Comparison of ENCODE assay signal across 12 mouse cellular contexts in the genomic region with DNA sequence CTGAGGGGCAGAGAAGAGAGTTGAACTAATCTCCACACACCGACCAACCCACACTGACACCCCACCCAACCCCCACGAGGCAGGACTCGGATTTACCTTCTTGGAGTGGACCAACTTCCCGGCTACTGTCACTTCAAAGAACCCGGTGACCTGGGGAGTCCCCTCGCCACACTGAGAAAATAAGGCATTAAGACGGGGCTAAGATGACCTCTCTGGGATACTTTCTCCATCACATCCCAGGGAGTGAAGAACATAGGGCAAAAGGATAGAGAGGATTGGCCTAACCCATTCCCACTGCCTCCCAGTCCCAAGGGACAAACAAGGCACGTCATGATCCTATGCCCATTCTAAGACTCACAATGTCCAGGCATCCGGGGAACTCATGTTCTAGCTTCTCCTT. TPM values are rescaled to one million over a fixed set of nuclear protein-coding genes. Genes with fewer than 3 reads are reported as not detected.
A peak's percentile ranks its signal among the peaks of the same experiment; 100 is the strongest.
DNase-seq lines count a peak whose midpoint lies in the region; ATAC-seq and TF ChIP-seq lines count a peak whose summit lies in the region.
"Had no signal": no experiment of that assay in that cellular context is flagged by ENCODE, and none has a peak within 500 bp of the region (broad histone marks: within the 10 kb centered on the region; RNA-seq: fewer than 3 reads in every experiment).

No protein-coding gene starts in this region.

- H3K9me3 ChIP-seq in heart, postnatal 0 days (replicated peaks; ENCODE audit: control insufficient read depth, low read length), result no peaks in the 10 kb centered on the region
- no peaks in the 10 kb centered on the region for H3K9me3 ChIP-seq in embryonic facial prominence, embryonic 11.5 days (replicated peaks; ENCODE audit: control insufficient read depth, low read length)
- H3K9me3 ChIP-seq in hindbrain, embryonic 12.5 days (replicated peaks), result no peaks in the 10 kb centered on the region
- no peaks in the 10 kb centered on the region for H3K9me3 ChIP-seq in midbrain, embryonic 13.5 days

- TF ChIP-seq EP300 in heart, postnatal 0 days (IDR thresholded peaks at IDR 0.05; ENCODE audit: low read depth), result no peak

- WGBS in heart, postnatal 0 days, result 88% methylated on average over 9 of the region's 9 CpGs
- WGBS in embryonic facial prominence, embryonic 11.5 days, result 87% methylated on average over 9 of the region's 9 CpGs
- 93% methylated on average over 9 of the region's 9 CpGs for WGBS in hindbrain, embryonic 12.5 days
- 94% methylated on average over 9 of the region's 9 CpGs for WGBS in midbrain, embryonic 13.5 days

- intact Hi-C loops in heart, postnatal 10 days (cut with DNase I), result loop anchor here (5.0 kb wide), 1 partner anchor 127 kb away; a partner anchor contains a TSS

- no peaks in the 10 kb centered on the region for H3K27me3 ChIP-seq in heart, postnatal 0 days (ENCODE audit: control insufficient read depth, insufficient read depth, low read length)
- H3K27me3 ChIP-seq in embryonic facial prominence, embryonic 11.5 days (ENCODE audit: control insufficient read depth, insufficient read depth, low read length), result no peaks in the 10 kb centered on the region
- H3K27me3 ChIP-seq in hindbrain, embryonic 12.5 days, result no peaks in the 10 kb centered on the region
- 0 out of 2 replicates have a peak, but pooled peaks cover 7% of the 10 kb centered on the region for H3K27me3 ChIP-seq in midbrain, embryonic 13.5 days

- peaks cover 35% of the 10 kb centered on the region for H3K36me3 ChIP-seq in heart, postnatal 0 days (replicated peaks; ENCODE audit: control insufficient read depth, insufficient read depth, low read length)
- peaks cover 15% of the 10 kb centered on the region for H3K36me3 ChIP-seq in embryonic facial prominence, embryonic 11.5 days (replicated peaks; ENCODE audit: control insufficient read depth, insufficient read depth, low read depth, low read length)
- H3K36me3 ChIP-seq in hindbrain, embryonic 12.5 days, result peaks cover 38% of the 10 kb centered on the region
- peaks cover 45% of the 10 kb centered on the region for H3K36me3 ChIP-seq in midbrain, embryonic 13.5 days

- H3K9ac ChIP-seq in heart, postnatal 0 days (replicated peaks; ENCODE audit: low read depth, low read length), result no peak overlapping the region
- no peak overlapping the region for H3K9ac ChIP-seq in embryonic facial prominence, embryonic 11.5 days (replicated peaks; ENCODE audit: low read length)
- no peak overlapping the region for H3K9ac ChIP-seq in hindbrain, embryonic 12.5 days
- H3K9ac ChIP-seq in midbrain, embryonic 13.5 days (replicated peaks), result no peak overlapping the region

- TF ChIP-seq CTCF in heart, postnatal 0 days (IDR thresholded peaks at IDR 0.05; ENCODE audit: low read depth), result no peak

- H3K4me1 ChIP-seq in heart, postnatal 0 days (ENCODE audit: control insufficient read depth, insufficient read depth), result peaks cover 21% of the 10 kb centered on the region
- H3K4me1 ChIP-seq in embryonic facial prominence, embryonic 11.5 days (ENCODE audit: control insufficient read depth, insufficient read depth, low read length), result no peaks in the 10 kb centered on the region
- H3K4me1 ChIP-seq in hindbrain, embryonic 12.5 days, result peaks cover 23% of the 10 kb centered on the region
- H3K4me1 ChIP-seq in midbrain, embryonic 13.5 days (replicated peaks), result peaks cover 23% of the 10 kb centered on the region

- DNase-seq in heart, postnatal 0 days (ENCODE audit: low spot score), result no peak
- DNase-seq in heart, postnatal 10 days, result no peak
- DNase-seq in embryonic facial prominence, embryonic 11.5 days (ENCODE audit: low spot score), result no peak
- no peak for DNase-seq in Muller cell, postnatal 12 days (ENCODE audit: inconsistent ontology term)
- DNase-seq in retina, postnatal 1 day, result no peak
- DNase-seq: adrenal gland, postnatal 10 days; cerebellum, postnatal 36 days had no signal

- 0 out of 2 replicates have a peak overlapping the region, but pooled peaks have one; percentile 75 for H3K4me2 ChIP-seq in heart, postnatal 0 days (ENCODE audit: low read depth, low read length)
- H3K4me2 ChIP-seq in embryonic facial prominence, embryonic 11.5 days (ENCODE audit: low read depth, low read length), result peak overlapping the region; percentile 69; the same call in 1 of the 2 replicates
- H3K4me2 ChIP-seq in hindbrain, embryonic 12.5 days (replicated peaks), result peak overlapping the region; percentile 69
- H3K4me2 ChIP-seq in midbrain, embryonic 13.5 days (replicated peaks), result peak overlapping the region; percentile 85

- no peak for ATAC-seq in heart, postnatal 0 days (ENCODE audit: insufficient read depth, low read depth)
- no peak for ATAC-seq in embryonic facial prominence, embryonic 11.5 days (replicated peaks; ENCODE audit: insufficient number of reproducible peaks, low FRiP score, low TSS enrichment, low read depth)
- ATAC-seq in hindbrain, embryonic 12.5 days (ENCODE audit: low FRiP score), result no peak
- ATAC-seq in midbrain, embryonic 13.5 days, result no peak
- ATAC-seq in megakaryocyte progenitor cell, adult 5-6 weeks (replicated peaks; ENCODE audit: poor library complexity), result no peak

- no peak overlapping the region for H3K4me3 ChIP-seq in heart, postnatal 0 days (ENCODE audit: low read depth, low read length)
- no peak overlapping the region for H3K4me3 ChIP-seq in embryonic facial prominence, embryonic 11.5 days (ENCODE audit: low read depth, low read length)
- H3K4me3 ChIP-seq in hindbrain, embryonic 12.5 days, result 0 out of 2 replicates have a peak overlapping the region, but pooled peaks have one; percentile 55
- H3K4me3 ChIP-seq in midbrain, embryonic 13.5 days (replicated peaks), result peak overlapping the region; percentile 80

- H3K27ac ChIP-seq in heart, postnatal 0 days (ENCODE audit: low read depth), result no peak overlapping the region
- no peak overlapping the region for H3K27ac ChIP-seq in embryonic facial prominence, embryonic 11.5 days (replicated peaks; ENCODE audit: low read depth, low read length)
- no peak overlapping the region for H3K27ac ChIP-seq in hindbrain, embryonic 12.5 days
- no peak overlapping the region for H3K27ac ChIP-seq in midbrain, embryonic 13.5 days

RNA-seq across cellular contexts. Expression of a gene that starts 2.3 kb away (rescaled TPM):
- total RNA-seq in heart, postnatal 0 days (2014; rRNA removed; ENCODE audit: low replicate concordance), result 292 and 404 TPM in 2 replicates
- polyA plus RNA-seq in heart, postnatal 0 days (2015; fragmentation: Nextera tagmentation; extraction: Ambion mirVana), result 632 and 642 TPM in 2 replicates
- 100 to 1,000 TPM; 184 to 195 TPM for total RNA-seq in heart, postnatal 10 days (2021)
- 981 and 984 TPM in 2 replicates for polyA plus RNA-seq in embryonic facial prominence, embryonic 11.5 days (2014; fragmentation: Nextera tagmentation; extraction: Ambion mirVana)
- 1,041 and 1,118 TPM in 2 replicates for polyA plus RNA-seq in hindbrain, embryonic 12.5 days (2016; fragmentation: Nextera tagmentation; extraction: Ambion mirVana)
- polyA plus RNA-seq in midbrain, embryonic 13.5 days (2015; fragmentation: Nextera tagmentation; extraction: Ambion mirVana), result 1,286 and 1,320 TPM in 2 replicates
- total RNA-seq in megakaryocyte progenitor cell, adult 5-6 weeks (2015), result 69.8 and 85.4 TPM in 2 replicates
- 23.7 and 30.0 TPM in 2 replicates for total RNA-seq in megakaryocyte progenitor cell, adult 5-6 weeks (2017)

RNA-seq across cellular contexts. Expression of a gene that starts 25.9 kb away (rescaled TPM):
- total RNA-seq in heart, postnatal 0 days (2014; rRNA removed; ENCODE audit: low replicate concordance), result 81.6 and 102 TPM in 2 replicates
- 120 and 128 TPM in 2 replicates for polyA plus RNA-seq in heart, postnatal 0 days (2015; fragmentation: Nextera tagmentation; extraction: Ambion mirVana)
- total RNA-seq in heart, postnatal 10 days (2021), result 100 to 1,000 TPM; 152 to 153 TPM
- 190 and 194 TPM in 2 replicates for polyA plus RNA-seq in embryonic facial prominence, embryonic 11.5 days (2014; fragmentation: Nextera tagmentation; extraction: Ambion mirVana)
- 157 and 167 TPM in 2 replicates for polyA plus RNA-seq in hindbrain, embryonic 12.5 days (2016; fragmentation: Nextera tagmentation; extraction: Ambion mirVana)
- polyA plus RNA-seq in midbrain, embryonic 13.5 days (2015; fragmentation: Nextera tagmentation; extraction: Ambion mirVana), result 140 and 151 TPM in 2 replicates
- 64.0 and 65.0 TPM in 2 replicates for total RNA-seq in megakaryocyte progenitor cell, adult 5-6 weeks (2015)
- 230 and 286 TPM in 2 replicates for total RNA-seq in megakaryocyte progenitor cell, adult 5-6 weeks (2017)

RNA-seq across cellular contexts. Expression of a gene that starts 37.5 kb away (rescaled TPM):
- total RNA-seq in heart, postnatal 0 days (2014; rRNA removed; ENCODE audit: low replicate concordance), result not detected in 2 replicates
- not detected in 2 replicates for polyA plus RNA-seq in heart, postnatal 0 days (2015; fragmentation: Nextera tagmentation; extraction: Ambion mirVana)
- not detected for total RNA-seq in heart, postnatal 10 days (2021)
- not detected in 2 replicates for polyA plus RNA-seq in embryonic facial prominence, embryonic 11.5 days (2014; fragmentation: Nextera tagmentation; extraction: Ambion mirVana)
- polyA plus RNA-seq in hindbrain, embryonic 12.5 days (2016; fragmentation: Nextera tagmentation; extraction: Ambion mirVana), result not detected in 2 replicates
- 0.34 and 0.81 TPM in 2 replicates for polyA plus RNA-seq in midbrain, embryonic 13.5 days (2015; fragmentation: Nextera tagmentation; extraction: Ambion mirVana)
- not detected in 2 replicates for total RNA-seq in megakaryocyte progenitor cell, adult 5-6 weeks (2015)
- not detected in 2 replicates for total RNA-seq in megakaryocyte progenitor cell, adult 5-6 weeks (2017)
- polyA plus RNA-seq: gonadal fat pad, adult 2 months had no signal

RNA-seq across cellular contexts. Expression of a gene that starts 40.2 kb away (rescaled TPM):
- total RNA-seq in heart, postnatal 0 days (2014; rRNA removed; ENCODE audit: low replicate concordance), result not detected in 2 replicates
- not detected in 2 replicates for polyA plus RNA-seq in heart, postnatal 0 days (2015; fragmentation: Nextera tagmentation; extraction: Ambion mirVana)
- total RNA-seq in heart, postnatal 10 days (2021), result not detected
- 0.10 TPM in 1 of 2 replicates, not detected in the other for polyA plus RNA-seq in embryonic facial prominence, embryonic 11.5 days (2014; fragmentation: Nextera tagmentation; extraction: Ambion mirVana)
- polyA plus RNA-seq in hindbrain, embryonic 12.5 days (2016; fragmentation: Nextera tagmentation; extraction: Ambion mirVana), result not detected in 2 replicates
- 0.10 and 0.43 TPM in 2 replicates for polyA plus RNA-seq in midbrain, embryonic 13.5 days (2015; fragmentation: Nextera tagmentation; extraction: Ambion mirVana)
- total RNA-seq in megakaryocyte progenitor cell, adult 5-6 weeks (2015), result not detected in 2 replicates
- not detected in 2 replicates for total RNA-seq in megakaryocyte progenitor cell, adult 5-6 weeks (2017)
- total RNA-seq: adrenal gland, postnatal 10 days; left cerebral cortex, adult 8-10 months had no signal
- polyA plus RNA-seq: gonadal fat pad, adult 2 months had no signal

RNA-seq across cellular contexts. Expression of a gene that starts 47.4 kb away (rescaled TPM):
- 66.7 and 80.0 TPM in 2 replicates for total RNA-seq in heart, postnatal 0 days (2014; rRNA removed; ENCODE audit: low replicate concordance)
- polyA plus RNA-seq in heart, postnatal 0 days (2015; fragmentation: Nextera tagmentation; extraction: Ambion mirVana), result 47.5 and 48.7 TPM in 2 replicates
- 100 to 1,000 TPM; 224 to 236 TPM for total RNA-seq in heart, postnatal 10 days (2021)
- polyA plus RNA-seq in embryonic facial prominence, embryonic 11.5 days (2014; fragmentation: Nextera tagmentation; extraction: Ambion mirVana), result 10.2 and 10.6 TPM in 2 replicates
- 10.1 and 16.6 TPM in 2 replicates for polyA plus RNA-seq in hindbrain, embryonic 12.5 days (2016; fragmentation: Nextera tagmentation; extraction: Ambion mirVana)
- 3.3 and 4.7 TPM in 2 replicates for polyA plus RNA-seq in midbrain, embryonic 13.5 days (2015; fragmentation: Nextera tagmentation; extraction: Ambion mirVana)
- 0.07 and 0.27 TPM in 2 replicates for total RNA-seq in megakaryocyte progenitor cell, adult 5-6 weeks (2015)
- 0.21 and 0.24 TPM in 2 replicates for total RNA-seq in megakaryocyte progenitor cell, adult 5-6 weeks (2017)

Comparison
In these comparisons a context has a peak if more than half of its experiments do, and no peak if none do; other contexts are left out.
1. H3K4me3 ChIP-seq: peak in hindbrain, embryonic 12.5 days (single experiment) and midbrain, embryonic 13.5 days (single experiment); none in heart, postnatal 0 days (single experiment) and embryonic facial prominence, embryonic 11.5 days (single experiment).
2. Peak in every context shown above with its lines, with median percentiles within 50 percentile points of each other: H3K4me2 ChIP-seq.